Mouse (Mus musculus) CH12F3 (cell line): ENCODE data around the gene Pofut1.
"Not testable (repeated sequence)": the region's sequence is repeated elsewhere in the genome, so short reads cannot be mapped to it uniquely, and the experiment has no call there.

Source experiments
- in situ Hi-C: fragments of 300-500 bp; cut with MboI; formaldehyde crosslinking; loops from 2 replicates; pipeline ENCODE4 v1.14.3; 2020; ENCODE audit warnings: low sequenced_read_pairs

Gene Pofut1

GRCm38 (mm10) chr2:153238406-153238805, 2.9 kb upstream of the Pofut1 start:
- in situ Hi-C loops, result no loop called here

DNA sequence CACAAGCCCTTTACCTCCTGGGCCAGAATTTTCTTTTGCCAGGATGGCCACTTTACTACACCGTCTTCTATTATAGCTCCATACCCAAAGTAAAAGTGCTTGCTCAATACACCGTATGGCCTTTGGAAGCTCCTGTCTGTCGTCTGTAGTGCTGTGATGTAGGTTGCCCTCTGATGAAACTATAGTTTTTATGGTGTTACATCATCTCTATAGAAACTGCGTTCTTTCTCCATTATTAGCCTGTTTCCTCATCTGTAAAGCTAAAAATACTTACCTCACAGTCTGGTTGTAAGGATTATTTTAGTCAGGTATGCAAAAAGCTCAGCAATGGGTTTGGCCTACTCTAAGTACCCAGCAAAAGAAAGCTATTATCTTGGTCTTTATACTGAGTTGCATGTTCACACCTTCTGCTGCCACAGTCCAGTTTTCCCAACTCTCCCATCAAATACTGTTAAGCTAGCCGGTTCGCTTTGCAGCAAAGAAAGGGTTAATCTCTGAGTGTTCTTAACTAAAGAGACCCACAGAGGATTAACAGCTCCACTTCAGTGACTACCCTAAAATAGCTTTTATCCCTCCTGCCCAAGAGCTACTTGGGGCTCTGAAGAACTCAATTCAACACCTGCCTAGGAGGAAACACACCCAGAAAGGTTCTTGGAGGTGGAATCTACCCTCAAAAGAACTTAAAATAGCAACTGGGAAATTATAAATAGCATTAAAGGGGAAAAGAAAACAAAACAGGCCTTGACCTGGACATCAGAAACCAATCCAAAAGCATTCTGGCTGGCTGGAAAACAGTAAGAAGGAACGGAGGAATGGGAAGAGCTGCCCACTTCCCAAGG, 2.1 kb upstream of the Pofut1 start:
- in situ Hi-C loops, result no loop called here

- in situ Hi-C loops, result no loop called here
Observed at GRCm38 (mm10) chr2:153239860-153240480, 1.4 kb upstream of the Pofut1 start.

GRCm38 (mm10) chr2:153240701-153241235, 565 bp upstream of the Pofut1 start:
- in situ Hi-C loops, result no loop called here

- in situ Hi-C loops, result no loop called here
Observed at GRCm38 (mm10) chr2:153242156-153242555, 823 bp downstream of the Pofut1 start.

- in situ Hi-C loops, result no loop called here
Observed at GRCm38 (mm10) chr2:153249751-153250150, 8.4 kb downstream of the Pofut1 start.

GRCm38 (mm10) chr2:153256604-153257003, 15.3 kb downstream of the Pofut1 start:
- in situ Hi-C loops, result no loop called here

GRCm38 (mm10) chr2:153259030-153259863, 17.9 kb downstream of the Pofut1 start:
- in situ Hi-C loops, result no loop called here

GRCm38 (mm10) chr2:153259864-153260674, 18.7 kb downstream of the Pofut1 start:
- in situ Hi-C loops, result no loop called here

GRCm38 (mm10) chr2:153263053-153263452, 21.7 kb downstream of the Pofut1 start:
- in situ Hi-C loops, result no loop called here

DNA sequence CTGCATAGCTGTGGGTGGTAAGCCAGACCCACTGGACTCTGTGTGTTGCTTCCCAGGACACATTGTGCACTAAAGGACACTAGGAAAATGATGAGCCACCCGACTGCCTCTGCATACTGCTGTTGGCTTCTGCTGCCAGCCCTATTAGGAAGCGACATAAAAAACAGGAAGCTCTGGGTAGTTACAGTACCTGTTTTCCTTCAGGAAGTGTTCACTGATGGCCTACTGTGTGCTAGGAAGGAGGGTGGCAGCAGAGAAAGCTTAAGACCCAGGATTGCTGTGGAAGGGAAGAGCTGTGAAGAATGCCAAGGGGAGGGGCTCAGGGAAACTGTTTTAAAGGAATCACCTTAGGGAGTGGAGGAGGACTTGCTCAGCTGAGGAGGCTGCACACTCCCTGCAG, 26.0 kb downstream of the Pofut1 start:
- in situ Hi-C loops, result no loop called here

- in situ Hi-C loops, result not testable (repeated sequence)
Observed at GRCm38 (mm10) chr2:153270231-153270915, 29.0 kb downstream of the Pofut1 start.

DNA sequence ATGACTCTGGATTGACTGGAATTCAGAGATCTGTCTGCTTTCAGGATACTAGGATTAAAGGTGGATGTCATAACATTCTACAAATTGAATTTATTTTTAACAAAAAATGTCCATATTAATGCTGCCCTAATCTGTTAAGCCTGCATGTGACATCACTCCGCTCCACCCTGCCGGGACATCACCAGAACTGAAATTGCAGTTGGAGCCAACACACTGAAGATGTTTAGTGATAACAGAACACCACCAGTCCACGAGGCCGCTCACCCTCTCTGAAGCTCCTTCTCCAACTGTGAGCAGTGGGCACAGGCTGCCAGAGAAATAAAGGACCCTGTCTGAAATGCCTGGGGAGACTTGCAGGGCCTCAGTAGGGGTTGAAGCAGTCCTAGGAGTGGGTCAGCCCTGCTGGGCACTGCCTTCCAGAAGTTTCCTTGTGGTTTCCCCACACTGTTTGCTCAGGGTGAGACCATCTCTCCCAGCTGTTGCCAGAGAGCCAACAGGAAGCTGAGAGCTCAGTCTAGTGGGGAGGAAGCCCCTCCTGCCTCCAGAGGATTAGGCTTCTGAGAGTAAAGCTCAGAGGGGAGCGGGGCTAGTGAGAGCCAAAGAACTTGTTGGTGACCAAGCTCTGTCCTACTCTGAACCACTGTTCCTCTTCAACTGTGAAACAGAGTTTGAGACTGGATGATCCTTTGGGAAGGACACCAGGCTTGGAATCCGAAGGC, 33.0 kb downstream of the Pofut1 start:
- in situ Hi-C loops, result not testable (repeated sequence)

GRCm38 (mm10) chr2:153274919-153275247, 33.5 kb downstream of the Pofut1 start:
- in situ Hi-C loops, result no loop called here

DNA sequence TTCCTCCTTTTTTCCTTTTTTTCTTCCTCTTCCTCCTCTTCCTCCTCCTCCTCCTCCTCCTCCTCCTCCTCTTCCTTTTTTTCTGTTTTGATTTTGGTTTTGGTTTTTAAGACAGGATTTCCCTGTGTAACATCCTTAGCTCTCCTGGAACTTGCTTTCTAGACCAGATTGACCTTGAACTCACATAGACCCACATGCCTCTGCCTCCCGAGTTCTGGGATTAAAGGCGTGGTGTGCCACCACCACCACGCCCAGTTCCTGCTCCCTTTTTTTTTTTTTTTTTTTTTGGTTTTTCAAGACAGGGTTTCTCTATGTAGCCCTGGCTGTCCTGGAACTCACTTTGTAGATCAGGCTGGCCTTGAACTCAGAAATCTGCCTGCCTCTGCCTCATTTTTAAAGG, 34.2 kb downstream of the Pofut1 start:
- in situ Hi-C loops, result not testable (repeated sequence)

DNA sequence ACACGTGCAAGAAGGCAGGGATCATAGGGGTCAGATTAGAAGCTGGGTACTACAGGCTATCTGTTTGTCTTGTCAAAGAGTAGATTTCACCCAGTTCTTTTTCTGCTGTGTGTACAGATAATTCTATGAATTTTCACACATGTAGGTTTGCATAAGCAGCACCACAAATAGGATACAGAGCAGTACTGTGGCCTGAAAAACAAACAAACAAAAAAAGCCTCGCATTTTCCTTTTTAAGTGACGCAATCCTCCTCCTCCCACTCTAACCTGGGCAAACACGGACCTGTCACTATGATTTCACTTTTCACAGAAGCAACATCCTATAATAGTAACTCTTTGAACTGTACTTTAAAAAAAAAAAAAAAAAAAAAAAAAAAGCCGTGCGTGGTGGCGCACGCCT, 35.1 kb downstream of the Pofut1 start:
- in situ Hi-C loops, result no loop called here

GRCm38 (mm10) chr2:153276846-153277245, 35.5 kb downstream of the Pofut1 start:
- in situ Hi-C loops, result not testable (repeated sequence)

- in situ Hi-C loops, result no loop called here
Observed at GRCm38 (mm10) chr2:153278357-153278756, 37.0 kb downstream of the Pofut1 start.

GRCm38 (mm10) chr2:153283919-153284318, 42.6 kb downstream of the Pofut1 start:
- in situ Hi-C loops, result no loop called here
